Mouse (Mus musculus): ENCODE data around the gene Ccdc50.
A peak's percentile ranks its signal among the peaks of the same experiment; 100 is the strongest.

Ccdc50 gene

GRCm38 (mm10) chr16:27395251-27396037 is 6.8 kb downstream of the Ccdc50 start:
- DNase-seq (ENCODE audit: low read depth) = no peak

- no peak for DNase-seq (ENCODE audit: low read depth)
These were observed 8.3 kb downstream of the Ccdc50 start for GRCm38 (mm10) chr16:27396951-27397350.

DNA sequence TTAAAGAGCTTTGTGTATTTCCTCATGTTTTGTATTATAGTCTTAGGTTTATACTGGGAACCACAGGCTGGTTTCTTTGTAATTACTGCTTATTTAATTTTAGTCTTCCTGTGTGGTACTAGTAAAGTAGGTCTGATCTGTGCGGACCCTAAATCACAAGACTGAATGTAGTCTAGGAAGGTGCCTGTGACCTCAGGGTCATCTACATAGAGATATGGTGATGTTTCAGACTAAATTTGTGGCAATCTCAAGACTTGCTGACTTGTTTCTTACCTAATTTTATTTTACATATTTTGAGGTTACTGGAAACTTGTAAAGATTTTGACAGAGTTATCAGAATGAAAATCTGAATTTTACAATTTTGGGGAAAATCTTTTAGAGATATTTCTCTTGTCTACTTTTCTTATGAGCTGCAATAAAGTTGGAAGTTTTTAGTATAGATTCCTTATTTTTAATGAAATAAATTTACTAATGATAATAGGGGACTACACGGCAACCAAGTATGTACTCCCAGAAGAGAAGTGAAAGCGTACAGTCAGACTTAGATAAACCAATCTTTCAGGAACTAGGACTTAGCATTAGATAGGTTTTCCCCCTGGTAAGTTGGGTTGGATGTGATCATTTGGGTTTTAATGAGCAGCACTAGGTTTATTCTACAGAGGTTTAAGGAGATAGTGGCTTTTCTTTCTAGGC is 10.5 kb downstream of the Ccdc50 start:
- DNase-seq (ENCODE audit: low read depth) = no peak

DNA sequence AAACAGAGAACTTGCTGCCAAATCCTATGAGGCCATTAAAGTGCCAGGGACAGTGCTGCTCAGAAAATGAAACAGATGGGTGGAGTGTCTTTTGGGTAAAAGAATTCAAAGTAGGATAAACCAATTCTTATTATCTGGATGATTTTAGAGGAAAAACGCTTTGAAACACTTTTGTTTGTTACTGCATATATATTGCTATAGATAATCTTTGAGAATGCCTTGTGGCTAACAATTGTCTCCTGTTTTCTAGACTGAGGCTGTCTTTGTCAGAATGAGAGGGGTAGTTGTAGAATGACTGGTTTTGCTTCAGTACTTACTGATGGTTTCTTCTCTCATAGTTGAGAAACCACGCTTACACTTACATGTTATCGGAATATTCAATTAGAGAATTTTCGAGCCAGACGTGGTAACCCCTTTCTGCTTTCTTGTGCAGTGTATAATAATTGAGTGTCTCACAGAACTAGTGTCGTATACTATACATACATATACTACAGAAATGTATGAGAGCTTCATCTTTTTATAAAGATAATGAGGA is 11.1 kb downstream of the Ccdc50 start:
- no peak for DNase-seq (ENCODE audit: low read depth)

GRCm38 (mm10) chr16:27401579-27401978 is 12.9 kb downstream of the Ccdc50 start:
- no peak for DNase-seq (ENCODE audit: low read depth)

- no peak for DNase-seq (ENCODE audit: low read depth)
These were observed 15.4 kb downstream of the Ccdc50 start for GRCm38 (mm10) chr16:27404107-27404506.

DNA sequence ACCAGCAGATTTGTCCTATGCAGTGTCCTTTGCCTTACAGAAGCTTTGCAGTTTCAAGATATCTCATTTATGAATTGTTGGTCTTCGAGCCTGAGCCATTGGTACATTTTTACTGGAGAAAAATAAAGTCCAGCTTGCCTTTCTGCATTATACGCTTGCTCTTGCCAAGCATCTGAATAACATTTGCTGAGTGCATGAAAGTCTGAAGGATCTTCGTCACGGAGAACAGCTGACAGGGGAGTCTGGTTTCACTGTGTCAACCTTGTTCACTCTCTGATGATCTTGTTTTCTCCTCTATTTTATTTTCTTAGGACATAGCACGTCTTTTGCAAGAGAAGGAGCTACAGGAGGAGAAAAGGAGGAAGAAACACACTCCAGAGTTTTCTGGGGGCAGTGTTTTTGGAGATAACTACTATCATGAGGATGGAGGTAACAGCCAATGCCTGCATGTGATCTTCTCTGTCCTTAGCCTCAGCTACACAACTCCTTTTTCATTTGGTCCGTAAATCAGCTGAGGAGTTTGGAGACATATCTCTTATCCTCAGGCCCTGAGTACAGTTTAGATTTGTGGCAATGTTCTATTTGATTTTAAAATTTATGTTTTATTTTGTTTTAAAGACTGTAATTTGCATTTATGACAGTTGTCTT is 28.4 kb downstream of the Ccdc50 start:
- no peak for DNase-seq (ENCODE audit: low read depth)

- DNase-seq (ENCODE audit: low read depth) = no peak
These were observed 29.0 kb downstream of the Ccdc50 start for GRCm38 (mm10) chr16:27417632-27418031.

DNA sequence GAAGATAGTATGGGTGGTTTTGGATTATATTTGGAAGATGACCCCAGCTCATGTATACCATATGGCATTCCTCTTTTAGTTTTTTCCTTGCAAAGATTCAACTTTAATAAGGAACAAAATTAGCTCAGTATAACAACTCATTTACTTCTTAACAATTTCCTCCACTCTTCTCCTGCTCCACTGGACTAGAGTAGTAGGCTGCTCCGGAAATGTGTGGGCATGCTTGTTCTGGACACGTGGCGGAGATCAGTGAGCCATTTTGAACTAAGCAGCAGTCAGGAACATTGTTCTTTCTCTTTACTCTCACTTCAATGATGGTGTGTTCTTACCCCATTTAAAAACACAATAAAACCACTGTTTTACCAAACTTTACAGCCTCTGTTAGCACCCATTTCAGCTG is 32.3 kb downstream of the Ccdc50 start:
- no peak for DNase-seq (ENCODE audit: low read depth)

- DNase-seq (ENCODE audit: low read depth) = no peak
These were observed 46.4 kb downstream of the Ccdc50 start for GRCm38 (mm10) chr16:27435034-27435433.

GRCm38 (mm10) chr16:27443941-27444340 is 55.3 kb downstream of the Ccdc50 start:
- DNase-seq (ENCODE audit: low read depth) = no peak

GRCm38 (mm10) chr16:27449360-27449759 is 60.7 kb downstream of the Ccdc50 start:
- DNase-seq (ENCODE audit: low read depth) = no peak

- DNase-seq (ENCODE audit: low read depth) = no peak
These were observed 62.0 kb downstream of the Ccdc50 start for GRCm38 (mm10) chr16:27450655-27451054.

GRCm38 (mm10) chr16:27453396-27453795 is 64.7 kb downstream of the Ccdc50 start:
- no peak for DNase-seq (ENCODE audit: low read depth)

DNA sequence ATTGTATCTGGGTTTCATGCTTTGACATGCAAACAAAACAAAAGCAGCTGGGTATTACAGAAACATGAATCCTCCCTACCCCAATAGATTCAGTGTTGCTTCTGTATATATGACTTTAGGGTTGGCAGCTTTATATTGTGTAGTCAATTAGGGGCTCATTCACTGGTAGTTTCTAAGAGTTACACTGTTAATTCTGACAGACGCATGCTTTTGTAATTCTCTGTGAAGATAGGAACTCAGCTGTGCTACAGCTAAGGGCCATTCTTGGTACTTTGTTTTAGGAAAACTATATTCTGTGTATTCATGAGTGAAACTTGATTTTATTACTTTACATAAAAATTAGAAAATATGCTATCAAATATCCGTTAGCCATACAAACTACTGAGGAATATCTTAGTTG is 65.2 kb downstream of the Ccdc50 start:
- DNase-seq (ENCODE audit: low read depth) = no peak

GRCm38 (mm10) chr16:27457273-27457672 is 68.6 kb downstream of the Ccdc50 start:
- peak; percentile 68 for DNase-seq (ENCODE audit: low read depth)

- DNase-seq (ENCODE audit: low read depth) = peak; percentile 39
These were observed 80.1 kb downstream of the Ccdc50 start for GRCm38 (mm10) chr16:27468731-27469130.

DNA sequence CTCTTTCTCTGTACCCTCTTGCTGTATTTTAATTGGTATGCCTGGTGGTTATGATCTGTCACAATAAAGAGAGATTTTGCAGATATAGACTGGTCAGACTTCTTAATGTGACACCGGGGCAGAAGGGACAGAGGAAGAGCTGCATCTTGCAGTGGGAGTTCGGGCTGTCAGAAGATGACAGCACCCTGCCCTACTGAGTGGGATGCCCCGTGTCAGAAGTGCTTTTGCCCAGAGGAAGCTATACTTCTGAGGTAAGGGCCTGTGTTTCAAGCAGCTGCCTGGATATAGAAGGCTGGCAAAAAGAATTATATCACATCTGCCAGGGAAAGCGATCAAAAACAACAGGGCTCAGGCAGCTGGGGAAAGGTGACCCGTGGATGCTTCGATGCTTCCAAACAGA is 82.7 kb downstream of the Ccdc50 start:
- no peak for DNase-seq (ENCODE audit: low read depth)

- DNase-seq (ENCODE audit: low read depth) = no peak
These were observed 95.2 kb downstream of the Ccdc50 start for GRCm38 (mm10) chr16:27483834-27484233.
